Mouse (Mus musculus): Measurements from ENCODE around the gene Mcu. TPM values are rescaled to one million over a fixed set of nuclear protein-coding genes. Genes with fewer than 3 reads are reported as not detected.
A peak's percentile ranks its signal among the peaks of the same experiment; 100 is the strongest.

Mcu gene
- total RNA-seq, 2 experiments from 2014 or later: 63.1 to 65.2 TPM

DNA sequence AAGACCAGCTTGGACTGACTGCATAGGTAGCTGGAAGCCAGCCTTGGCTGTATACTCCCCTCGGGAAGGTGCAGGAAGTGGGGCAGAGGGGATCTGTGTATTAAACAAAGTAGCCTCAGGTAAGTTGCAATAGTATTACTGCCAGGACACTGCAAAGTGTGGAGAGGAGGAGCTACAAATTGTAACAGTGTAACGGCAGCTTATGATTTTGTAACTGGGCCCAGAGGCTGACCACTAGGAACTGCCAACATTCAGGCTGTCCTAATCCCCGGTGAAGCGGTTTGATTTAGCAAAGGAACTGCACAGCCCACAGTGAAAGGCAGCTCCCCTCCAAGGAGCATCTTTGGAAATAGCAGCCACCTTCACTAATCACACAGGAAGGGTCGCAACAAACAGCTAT lies 3.2 kb downstream of the Mcu start:
- DNase-seq: no peak

- no peak for DNase-seq
Observed at GRCm38 (mm10) chr10:59604879-59605464, 11.5 kb downstream of the Mcu start.

- no peak for DNase-seq
Observed at GRCm38 (mm10) chr10:59603843-59604242, 12.6 kb downstream of the Mcu start.

GRCm38 (mm10) chr10:59602891-59603290 lies 13.6 kb downstream of the Mcu start:
- DNase-seq: no peak

DNA sequence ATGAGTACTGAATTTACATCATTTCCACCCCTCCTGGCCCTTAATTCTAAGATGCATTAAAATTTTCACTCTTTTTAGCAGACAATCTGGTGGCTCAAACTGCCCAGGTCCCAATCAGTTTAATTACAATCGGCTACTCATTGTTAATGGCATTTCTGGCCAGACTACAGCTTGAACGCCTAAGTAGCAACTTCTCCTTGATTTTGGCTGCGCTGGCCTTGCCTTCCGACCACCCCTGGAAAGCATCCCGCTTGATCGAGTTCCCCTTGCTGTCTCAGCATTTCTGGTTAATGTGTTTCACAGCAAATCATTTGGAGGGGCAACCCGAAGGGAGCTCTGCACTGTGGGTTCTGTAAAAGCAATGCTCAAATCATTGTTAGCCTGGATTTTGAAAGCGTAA lies 14.4 kb downstream of the Mcu start:
- DNase-seq: no peak

GRCm38 (mm10) chr10:59600516-59600915 lies 16.0 kb downstream of the Mcu start:
- DNase-seq: no peak

DNA sequence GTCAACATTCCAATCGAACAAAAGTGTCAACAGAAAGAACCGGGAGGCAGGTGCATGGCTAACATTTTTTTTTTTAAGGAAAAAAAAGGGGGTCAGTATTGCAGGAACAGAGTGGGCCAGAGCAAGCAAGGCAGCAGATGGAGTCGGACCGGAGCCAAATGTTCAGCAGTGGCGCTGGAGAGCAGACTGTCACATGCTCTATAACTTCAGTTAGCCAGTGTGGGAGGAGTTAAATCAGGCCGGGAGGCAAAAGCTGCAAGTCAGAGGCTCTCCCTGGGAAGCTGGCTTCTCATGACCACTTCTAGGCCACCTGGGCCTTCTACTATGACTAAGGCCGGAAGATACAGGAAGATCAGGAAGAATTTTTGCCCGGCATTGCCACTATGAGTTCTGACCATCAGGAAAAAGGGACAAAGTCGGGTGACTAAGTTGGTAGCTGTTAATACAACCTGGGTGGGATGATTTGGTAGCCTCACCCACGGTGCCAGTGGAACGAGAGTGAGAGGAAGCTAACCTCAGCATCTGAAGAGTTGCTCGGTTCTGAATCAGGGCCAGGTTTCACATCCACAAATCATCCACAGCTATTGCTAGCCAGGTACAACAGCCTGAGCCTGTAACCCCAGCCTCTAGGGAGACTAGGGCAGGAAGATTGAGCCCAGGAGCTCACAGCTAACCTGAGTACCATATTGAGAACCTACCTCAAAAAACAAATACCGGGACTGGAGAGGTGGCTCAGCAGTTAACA lies 22.5 kb downstream of the Mcu start:
- peak; percentile 54 for DNase-seq

- DNase-seq: no peak
Observed at GRCm38 (mm10) chr10:59590606-59591005, 25.9 kb downstream of the Mcu start.

GRCm38 (mm10) chr10:59589856-59590255 lies 26.6 kb downstream of the Mcu start:
- no peak for DNase-seq

DNA sequence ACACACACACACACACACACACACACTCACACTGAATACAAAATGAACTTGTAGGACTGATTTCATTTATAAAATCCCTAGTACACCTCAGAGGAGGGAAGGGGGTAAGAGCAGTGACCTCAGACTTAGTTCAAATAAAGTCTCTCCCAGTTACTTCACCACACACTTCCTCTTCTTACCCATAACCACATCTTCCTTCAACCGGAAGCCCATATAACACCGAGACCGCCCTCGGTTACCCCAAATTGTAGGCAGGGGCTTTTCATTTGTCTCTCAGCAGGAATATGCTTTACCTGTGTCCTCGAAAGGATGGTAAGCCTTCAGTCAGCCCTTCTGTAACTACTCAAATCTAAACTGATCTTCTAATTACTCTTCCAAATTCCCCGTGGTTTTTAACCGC lies 27.1 kb downstream of the Mcu start:
- no peak for DNase-seq

GRCm38 (mm10) chr10:59588135-59588534 lies 28.4 kb downstream of the Mcu start:
- DNase-seq: no peak

DNA sequence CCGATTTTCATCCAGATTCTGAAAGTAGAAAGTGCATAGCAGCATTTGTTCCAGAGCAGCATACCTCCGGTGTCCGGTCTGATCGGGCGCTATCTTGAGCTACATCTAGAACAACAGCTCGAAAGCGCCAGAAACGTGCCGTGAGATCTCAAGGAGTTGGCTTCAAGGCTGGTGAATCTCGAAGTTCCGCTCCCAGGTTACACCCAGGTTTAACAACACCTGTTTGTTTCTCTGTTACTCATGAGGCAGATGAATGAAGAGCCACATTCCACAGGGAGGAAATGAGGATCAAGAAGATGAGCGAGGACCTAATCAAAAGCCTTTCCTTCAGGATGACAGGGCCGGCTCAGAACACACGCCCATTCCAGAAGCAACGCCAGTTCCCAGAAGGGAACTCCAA lies 29.7 kb downstream of the Mcu start:
- no peak for DNase-seq

DNA sequence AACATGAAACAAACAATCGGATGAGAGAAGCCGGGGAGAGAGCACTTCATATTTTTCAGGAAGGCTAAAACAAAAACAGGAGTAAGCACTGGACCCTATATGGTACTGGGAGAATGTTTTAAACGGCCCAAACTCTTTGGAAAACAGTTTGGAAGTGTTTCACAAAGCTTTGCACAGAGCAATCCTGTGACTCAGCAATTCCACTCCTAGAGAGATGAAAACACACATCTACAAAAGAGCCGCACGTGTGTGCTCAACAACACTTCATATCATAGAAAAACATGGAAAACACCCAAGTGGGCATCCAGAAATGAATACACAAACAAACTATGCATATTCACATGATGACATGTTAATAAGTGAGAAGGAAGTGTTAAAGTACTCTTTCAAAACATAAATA lies 30.9 kb downstream of the Mcu start:
- DNase-seq: no peak

DNA sequence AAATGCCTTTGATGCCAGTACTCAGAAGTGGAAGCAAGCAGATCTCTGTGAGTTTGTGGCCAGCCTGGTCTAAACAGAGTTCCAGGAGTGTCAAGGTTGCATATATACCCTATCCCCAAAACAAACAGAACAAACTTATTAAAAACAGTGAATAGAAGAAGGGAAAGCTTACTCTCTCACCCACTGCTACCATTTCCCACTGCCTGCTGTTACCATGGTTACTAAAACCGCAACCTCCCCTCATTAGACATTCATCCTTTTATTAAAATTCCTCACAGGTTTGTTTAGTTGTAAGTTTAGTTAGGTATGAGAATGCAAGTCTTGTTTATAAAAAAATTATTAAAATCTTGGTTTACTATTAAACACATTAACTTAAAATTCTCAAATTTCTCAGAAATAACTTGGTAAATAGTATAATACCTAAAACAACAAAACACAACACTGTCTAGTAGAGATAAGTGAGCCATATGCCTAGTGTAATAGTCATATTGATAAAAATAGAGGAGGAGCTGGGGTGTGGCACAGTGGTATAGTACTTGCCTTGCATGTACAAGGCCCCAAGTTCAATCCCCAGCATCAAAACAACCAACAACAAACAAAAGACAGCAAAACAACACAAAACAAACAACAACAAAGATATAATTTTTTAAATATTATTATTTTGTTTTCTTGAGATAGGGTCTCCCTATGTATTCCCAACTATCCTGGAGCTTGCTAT lies 34.5 kb downstream of the Mcu start:
- no peak for DNase-seq

- no peak for DNase-seq
Observed at GRCm38 (mm10) chr10:59580593-59581149, 35.8 kb downstream of the Mcu start.

DNA sequence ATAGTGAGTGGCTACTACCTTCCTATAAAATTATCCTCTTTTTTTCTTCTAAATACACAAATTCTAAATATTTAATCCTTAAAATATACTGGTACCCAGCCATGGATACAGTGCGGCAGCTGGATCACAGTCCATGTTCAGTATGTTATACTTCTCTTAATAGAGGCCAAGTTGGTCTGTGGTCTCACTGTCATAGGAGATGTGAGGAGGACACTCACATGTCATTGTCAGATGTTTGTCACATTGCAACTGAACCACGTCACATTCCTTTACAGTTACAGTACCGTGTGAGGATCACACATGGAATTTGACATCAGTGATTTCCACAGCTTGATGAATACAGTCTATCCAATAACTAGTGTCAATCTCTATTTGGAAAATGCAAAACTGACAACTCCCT lies 36.8 kb downstream of the Mcu start:
- no peak for DNase-seq

DNA sequence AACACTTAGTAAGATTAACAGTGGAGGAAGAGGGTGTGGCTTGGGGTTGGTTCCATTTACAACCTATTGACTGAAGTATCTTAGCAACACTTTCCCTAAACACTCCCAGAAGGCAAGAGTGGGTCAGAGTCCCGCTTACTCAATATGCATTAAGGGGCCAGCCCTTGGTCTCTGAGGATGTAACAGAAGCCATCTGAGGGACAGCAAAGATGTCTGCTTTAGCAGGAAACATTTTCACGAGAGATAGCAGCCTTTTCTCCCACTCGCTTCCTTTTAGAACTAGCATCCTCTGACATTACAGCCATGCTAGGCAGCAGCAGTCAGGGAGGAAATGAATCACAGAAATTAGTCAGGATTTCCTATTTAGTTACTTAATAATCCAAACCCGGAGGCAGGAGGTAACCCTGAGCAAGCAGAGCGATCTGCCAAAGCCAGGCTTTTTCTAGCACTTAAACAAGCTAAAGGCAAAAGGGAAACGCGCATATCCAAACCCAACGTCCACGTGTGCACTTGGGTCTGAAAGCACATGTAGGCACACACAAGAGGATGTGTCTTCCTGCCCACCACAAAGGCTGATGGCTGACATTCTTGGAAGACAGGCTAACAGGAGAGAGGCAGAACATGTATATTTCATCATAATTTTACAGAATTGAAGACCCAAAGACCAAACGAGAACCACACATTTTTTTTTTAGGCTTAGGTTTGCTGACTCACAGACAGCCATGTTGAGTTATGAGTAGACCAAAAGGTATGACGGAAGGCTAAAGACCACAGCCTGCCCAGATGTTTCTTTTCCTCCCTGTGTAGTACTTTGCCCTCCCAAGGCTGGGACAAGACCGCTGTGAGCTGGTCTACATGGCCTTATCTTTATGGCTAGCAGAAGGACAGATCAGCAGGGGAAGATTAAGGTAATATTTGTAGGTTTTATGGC lies 38.4 kb downstream of the Mcu start:
- DNase-seq: no peak

DNA sequence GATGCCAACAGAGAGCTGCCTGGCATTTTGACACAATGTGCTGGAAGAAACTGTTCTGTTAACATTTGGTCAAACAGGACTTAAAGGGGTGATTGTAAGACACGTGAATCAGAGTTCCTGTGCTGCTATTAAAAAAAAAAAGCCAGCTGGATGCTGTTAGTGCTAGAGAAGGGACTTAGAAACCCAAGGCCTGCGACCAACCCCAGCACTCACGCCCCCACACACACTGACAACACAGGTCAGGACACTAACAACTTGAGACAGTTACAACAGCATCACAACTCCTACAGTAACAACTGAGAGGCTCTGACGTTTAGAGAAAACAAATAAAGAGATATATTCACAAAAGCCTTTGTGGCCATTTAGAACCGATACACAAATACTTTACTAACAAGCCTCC lies 40.2 kb downstream of the Mcu start:
- DNase-seq: no peak

DNA sequence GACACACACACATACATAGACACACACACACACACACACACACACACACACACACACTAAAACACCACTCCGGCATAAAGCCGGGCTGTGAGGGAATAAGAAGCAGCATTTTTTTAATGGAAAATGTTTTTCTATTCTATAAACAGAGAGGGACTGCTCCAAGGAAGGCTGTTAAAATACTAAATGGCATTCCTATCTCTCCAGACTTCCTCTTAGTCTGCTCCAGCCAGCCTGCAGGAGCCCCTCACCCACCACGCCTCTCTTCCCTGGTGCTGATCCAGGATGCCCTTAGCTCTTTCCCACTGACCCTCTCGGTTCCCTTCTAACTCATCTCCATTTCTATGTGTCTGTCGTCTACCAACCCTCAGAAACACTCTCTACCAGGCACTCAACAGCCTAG lies 44.5 kb downstream of the Mcu start:
- no peak for DNase-seq

DNA sequence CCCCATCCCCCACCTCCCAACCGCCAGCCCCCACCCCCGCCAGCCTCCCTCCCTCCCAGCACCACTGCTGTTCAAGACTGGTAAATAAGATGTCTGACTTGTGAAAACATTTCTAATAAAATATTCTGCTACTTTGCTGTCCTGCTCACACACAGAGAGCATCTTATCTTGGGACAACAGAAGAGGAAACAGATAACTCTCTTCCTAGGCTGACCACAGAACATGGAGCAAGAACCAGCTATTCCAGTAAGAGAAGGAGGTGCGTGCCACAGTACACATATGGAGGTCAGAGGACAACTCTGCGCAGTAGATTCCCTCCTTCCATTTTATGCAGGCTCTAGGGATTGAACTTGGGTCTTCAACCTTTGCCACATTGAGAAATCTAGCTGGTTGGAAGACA lies 45.2 kb downstream of the Mcu start:
- no peak for DNase-seq

DNA sequence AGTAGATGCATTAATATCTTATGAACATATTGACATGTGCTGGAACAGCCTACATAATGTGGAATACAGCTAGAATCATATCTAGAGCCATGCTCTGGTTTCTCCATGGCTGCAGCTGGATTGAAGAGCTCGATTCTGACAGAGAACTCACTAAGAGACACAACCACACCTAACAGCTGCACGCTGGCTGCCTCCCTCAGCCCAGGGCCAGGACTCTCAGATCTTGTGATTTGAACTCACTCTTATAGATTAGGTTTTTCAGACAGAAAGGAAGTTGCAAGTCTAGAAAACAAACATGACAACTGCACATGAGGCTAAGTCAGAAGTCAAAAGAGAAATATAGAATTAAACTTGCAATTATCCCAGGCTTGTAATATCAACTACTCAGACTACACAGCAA lies 45.7 kb downstream of the Mcu start:
- DNase-seq: no peak

- no peak for DNase-seq
Observed at GRCm38 (mm10) chr10:59570360-59570759, 46.1 kb downstream of the Mcu start.
